Mouse (Mus musculus) left cerebral cortex, adult 9 months (tissue): Measurements from ENCODE around the gene Krt80.

ENCODE experiments used
- DNase-seq, 2 experiments: peaks; one replicate each; pipeline ENCODE4 v3.0.0; 2022; ENCODE audit warnings: low spot score in 2 of 2

Krt80 gene

DNA sequence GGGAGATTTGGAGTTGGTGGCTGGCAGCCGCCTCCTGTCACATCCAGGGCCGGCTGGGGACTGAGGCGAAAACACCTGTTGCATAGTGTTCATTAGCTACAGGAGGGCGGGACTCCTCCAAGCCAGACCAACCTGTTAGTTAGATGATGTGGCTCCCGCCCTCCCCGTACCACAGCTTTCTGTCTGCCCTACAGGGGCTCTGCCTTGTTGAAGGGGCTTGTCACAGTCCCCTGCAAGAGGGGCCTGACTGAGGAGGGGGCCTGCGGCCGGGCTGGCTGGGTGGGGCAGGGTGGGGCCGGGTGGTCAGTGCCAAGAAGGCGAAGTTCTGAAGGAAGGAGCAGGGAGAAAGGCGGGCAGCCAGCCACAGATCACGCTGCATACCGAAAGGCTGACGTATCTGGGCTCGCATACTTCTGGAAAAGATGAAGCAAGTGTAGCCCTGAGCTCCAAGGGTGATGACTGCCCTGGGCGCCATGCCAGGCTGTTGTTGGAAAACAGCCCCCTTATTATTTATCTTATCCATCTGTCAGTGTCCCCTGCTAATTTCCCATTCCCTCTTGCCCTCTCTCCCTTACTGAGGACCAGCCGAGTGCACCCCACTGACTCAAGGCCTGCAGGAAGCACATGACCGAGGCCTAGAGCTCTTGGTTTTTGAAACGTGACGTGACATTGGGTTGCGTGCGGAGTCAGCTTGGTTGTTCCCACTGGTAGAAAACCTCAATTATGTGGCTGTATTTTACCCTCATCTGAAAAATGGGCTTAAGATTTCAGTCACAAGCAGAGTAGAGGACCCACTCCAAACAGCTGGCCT lies at the start of gene Krt80:
Krt80 (minus strand) TSS at position 62 of the 811 bp plus-strand sequence.
- DNase-seq: no peak

DNA sequence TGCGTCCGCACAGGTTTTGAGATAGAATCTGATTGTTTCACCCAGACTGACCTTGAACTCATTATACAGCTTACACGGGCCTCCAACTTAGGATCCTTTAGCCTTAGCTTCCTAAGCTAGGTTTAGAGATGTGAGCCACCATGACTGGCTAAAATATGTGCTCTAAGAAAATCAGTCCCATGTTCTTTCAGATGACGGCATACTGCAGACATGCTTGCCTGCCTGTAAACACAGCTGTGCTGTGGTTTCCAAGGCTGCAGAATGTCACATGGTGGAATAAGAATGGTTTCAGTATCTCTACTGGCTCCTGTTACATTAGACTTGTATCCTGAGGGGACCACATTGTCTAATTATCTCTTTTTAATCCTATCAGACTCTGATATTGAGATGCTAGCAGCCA lies 49.0 kb upstream of the Krt80 start:
- no peak for DNase-seq

DNA sequence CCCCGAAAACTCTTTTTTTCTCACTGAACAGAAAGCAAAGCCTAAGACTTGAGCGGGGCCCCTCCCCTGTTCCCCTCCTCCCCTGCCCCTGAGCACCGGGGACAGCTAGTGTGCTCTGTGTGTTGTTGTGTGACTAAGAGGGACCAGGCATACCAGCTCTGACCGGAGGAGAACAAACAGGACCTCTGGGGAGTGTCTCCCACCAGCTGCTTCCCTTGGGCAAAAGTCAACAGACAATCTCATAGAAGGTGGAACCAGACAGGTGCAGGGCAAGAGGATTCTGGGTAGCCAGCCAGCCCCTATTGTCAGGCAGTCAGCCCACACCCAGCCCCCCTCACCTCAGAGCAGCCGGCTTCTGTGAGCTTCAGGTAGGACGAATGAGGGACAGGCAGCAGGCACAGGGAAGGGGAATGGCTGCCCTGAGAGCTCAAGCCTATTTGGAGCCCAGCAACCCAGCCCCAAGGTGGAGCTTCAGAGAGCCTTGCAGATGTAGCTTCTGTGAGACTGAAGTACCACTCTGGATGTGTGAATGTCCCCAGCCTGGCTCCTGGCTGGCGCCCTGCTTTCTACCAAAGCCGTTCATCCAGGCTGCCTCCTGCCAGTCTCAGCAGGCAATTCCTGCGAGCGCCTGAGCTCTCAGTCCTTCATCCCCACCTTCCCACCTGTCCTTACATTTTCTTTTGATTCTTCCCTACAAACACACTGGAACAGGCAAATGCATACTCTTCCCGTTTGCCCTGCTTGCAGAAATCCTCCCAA lies 45.0 kb upstream of the Krt80 start:
- no peak for DNase-seq

DNA sequence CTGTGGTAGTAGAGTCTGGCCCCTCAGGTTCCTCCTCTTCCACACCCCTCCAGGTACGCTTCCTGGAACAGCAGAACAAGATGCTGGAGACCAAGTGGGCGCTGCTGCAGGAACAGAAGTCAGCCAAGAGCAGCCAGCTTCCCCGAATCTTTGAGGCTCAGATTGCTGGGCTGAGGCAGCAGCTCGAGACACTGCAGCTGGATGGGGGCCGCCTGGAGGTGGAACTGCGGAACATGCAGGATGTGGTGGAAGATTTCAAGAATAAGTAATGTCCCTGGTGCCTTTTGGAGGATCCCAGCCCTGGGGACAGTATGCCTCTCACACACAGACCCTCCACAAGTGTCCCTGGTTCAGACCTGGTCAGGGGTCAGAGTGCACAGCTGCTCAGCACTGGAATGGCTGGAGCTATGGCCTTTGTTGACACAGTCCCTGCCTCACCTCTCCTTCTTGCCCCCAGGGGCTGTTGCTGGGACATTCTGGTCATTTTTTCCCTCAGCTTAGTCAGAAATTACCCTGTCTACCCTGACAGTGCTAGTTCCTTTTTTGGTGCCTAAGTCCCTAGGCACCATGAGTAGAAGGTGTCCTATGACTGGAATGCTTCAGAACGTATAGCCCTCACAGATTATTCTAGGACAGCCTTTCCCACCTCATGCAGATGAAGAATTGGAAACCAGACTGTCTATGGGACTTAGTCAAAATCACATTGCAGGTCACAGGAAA lies 44.1 kb upstream of the Krt80 start:
- no peak for DNase-seq

DNA sequence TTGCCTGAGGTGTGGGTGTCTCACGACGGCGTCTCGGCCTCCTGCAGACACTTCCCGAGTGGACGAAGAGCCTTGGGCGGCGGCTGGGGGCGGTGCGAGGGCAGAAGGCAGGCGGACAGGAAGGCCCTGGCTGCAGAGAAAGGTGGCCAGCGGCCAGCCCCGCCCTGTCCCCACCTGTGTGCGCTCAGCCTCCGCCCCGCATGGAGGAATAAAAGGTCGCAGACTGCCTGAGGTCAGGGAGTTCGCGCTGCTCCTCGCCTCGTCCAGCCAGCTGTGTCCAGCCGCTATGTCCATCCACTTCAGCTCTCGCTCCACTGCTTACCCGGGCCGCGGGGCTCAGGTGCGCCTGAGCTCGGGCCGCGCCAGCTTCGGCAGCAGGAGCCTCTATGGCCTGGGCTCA lies 42.2 kb upstream of the Krt80 start:
- DNase-seq: no peak

DNA sequence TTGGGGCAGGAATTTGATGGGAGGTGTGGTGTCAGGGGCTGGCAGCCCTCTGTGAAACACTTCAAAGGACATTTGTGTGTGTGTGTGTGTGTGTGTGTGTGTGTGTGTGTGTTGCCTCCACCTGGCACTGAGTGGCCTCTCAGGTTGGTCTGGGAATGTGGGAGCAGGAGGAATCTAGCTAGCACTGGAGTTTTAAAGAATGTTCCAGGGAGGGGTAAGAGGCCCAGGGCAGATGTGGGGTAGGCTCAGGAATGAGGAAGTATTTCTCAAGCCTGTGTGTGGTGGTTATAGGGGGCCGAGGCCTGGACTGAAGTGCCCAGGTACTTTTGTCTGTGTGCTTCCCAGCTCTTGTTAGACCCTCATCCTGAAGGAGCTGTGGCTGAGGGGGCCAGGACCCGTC lies 40.8 kb upstream of the Krt80 start, which contains the start of gene Krt7:
Krt7 (plus strand) TSS at position 269 of the 400 bp plus-strand sequence.
- no peak for DNase-seq

DNA sequence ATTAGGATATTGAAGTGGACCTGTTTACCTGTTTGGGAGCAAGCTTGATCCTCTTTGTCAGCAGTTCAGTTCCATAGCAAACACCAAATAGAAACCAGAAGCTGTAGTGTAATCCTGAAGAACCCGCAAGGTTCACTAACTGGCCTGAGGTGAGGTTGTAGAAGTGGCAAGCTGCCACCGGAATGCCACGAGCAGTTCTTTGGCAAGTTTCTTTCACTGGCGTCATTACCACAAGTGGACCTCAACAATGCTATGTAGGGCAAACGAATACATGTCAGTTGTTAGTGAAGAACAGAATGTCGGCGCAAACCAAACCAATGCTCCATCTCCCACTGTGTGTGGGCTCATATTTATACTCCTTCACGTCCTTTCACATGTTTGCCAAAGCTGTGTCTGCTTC lies 28.3 kb upstream of the Krt80 start:
- DNase-seq: no peak

DNA sequence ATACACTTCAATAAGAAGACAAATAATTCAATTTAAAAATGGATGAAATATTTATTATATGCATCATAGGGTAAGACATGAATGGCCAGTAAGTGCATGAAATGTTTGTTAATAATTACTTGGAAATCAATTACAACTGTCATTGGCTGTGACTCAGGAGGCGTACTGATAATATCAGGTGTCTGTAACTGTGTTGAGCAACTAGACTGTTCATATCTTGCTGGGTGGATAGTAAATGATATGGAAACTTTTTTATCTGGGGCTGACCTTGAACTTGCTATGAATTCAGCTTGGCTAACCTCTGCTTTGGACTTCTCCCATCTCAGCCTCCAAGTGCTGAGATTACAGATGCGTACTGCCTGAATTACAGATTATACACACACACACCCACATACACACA lies 27.7 kb upstream of the Krt80 start:
- no peak for DNase-seq

DNA sequence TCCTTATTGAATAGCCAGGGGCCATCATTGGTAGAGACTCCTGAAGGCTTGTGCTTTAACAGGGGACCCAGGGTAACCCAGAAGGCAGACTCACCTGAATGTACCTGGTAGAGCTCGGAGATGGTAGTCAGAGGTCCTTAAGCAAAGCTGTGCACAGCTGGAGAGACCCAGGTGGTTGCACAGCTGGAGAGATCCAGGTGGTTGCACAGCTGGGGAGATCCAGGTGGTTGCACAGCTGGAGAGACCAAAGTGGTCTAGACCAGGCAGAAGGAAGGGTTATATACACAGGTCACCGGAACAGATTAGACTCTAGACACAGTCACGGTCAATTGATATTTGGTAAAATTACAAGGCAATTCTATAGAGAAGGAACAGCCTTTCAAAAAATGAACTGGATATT lies 27.0 kb upstream of the Krt80 start:
- DNase-seq: no peak

DNA sequence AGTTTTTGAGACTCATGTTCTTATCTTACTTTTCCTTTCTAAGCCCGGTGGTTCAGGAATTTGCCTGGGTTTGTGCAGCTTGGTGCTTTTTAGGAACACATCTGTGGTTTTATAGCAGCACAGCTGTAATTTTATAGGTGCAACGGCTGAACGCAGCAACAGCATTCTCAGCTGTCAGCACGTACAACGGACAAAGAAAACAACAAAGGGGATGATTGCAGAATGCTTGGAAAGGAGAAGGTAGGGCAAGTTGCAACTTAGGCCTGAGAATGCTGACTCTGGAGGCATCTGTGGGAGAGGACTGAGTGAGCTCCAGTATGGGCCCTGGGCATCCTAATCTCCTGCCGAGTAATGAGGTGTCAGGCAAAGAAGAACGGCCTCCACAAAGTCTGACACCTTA lies 26.5 kb upstream of the Krt80 start:
- DNase-seq: no peak

DNA sequence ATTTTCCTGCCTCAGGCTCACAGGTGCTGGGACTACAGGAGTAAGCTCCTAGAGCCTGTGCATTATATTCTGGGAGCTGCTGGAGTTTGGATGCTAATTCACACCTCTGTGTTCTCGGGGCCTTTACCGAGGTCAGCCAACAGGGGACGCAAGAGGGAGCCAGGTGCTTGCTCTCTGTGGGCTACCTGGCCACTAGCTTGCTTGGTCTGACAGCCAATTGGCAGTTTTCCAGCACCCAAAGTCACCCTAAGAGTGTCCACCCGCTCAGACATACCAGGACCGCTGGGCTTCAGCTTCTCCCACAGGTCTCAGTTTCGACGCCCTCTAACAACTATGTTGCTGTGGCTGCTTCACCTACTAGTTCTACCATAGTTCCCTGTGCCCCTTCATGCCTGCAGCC lies 24.9 kb upstream of the Krt80 start:
- no peak for DNase-seq

DNA sequence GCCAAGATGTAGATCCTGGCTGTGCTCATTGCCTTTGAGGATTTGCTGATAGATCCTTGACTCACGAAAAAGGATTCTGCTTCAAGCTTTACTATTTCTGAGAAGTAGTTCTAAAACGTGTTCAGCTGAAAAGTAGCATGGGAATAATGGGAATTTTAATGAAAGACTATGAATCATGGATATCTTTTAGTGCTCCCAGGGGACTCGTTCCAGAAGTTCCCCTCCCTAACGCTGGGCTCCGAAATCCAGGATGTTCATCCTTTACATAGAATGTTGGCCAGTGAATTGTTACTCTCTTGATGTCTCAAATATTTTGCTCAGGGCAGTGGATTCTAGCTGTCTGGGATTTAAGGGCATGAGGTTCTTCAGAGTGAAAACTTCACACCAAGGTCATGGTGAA lies 22.3 kb upstream of the Krt80 start:
- DNase-seq: no peak

DNA sequence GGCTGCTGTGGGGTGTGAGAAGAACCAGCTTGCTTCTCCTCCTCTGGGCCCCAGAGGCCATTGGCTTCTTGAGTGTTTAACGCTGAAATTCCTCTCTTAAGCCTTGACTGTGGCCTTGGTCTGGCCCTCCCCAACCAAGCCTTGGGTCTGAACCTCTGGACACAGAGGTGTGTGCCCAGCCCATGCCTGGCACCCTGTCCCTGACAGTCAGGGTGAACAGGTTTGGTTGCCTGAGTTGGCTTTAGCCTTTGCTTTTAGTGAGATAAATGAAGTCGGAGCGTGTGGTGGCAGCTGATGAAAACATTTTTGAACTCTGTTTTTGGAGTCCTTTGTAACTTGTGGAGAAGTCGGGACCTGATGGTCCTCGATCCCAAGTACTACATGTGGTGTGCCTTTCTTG lies 20.2 kb upstream of the Krt80 start:
- DNase-seq: no peak

DNA sequence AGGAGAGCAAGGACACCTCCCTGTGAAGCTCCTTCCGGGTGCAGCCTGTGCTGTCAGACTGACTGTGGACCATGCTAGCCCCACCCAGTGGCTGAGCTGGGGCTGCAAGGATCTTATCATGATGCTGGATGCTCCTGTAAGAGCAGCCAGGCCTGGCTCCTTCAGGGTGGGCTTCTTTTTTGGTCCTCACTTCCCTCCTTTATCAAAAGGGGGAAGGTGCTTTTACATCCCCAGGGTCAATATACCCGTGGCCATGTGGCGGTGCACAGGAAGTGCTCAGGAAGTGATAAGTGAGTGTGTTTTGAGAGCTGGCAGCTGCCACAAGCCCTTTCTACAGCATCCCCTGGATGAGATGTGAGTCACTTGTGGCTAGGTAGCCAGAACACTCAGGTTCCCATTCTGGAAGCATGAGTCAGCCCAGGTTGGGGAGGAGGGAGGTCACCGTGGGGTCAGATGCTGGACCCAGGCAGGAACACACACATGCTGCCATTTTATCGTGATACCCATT lies 18.1 kb upstream of the Krt80 start:
- DNase-seq: no peak

DNA sequence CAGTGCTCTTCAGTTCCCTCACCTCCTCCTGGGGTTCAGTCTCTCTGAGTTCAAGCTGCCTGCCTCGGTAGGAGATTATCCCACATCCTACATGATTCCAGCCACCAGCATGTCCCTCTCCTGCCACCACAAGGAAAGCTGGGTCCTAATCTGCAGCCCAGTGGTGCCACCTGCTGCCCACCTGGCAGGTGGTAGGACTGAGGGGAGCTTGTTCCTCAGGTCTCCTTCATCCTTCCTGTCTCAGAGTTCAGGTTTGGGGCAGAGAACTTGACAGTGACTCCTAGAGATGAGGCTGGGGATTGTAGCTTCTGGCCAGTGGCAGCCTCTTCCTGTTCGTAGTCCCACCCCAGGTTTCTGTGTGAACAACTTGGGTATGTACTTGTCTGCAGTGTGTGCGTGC lies 17.2 kb upstream of the Krt80 start:
- DNase-seq: peak in 1 of 2 experiments; percentile 46

DNA sequence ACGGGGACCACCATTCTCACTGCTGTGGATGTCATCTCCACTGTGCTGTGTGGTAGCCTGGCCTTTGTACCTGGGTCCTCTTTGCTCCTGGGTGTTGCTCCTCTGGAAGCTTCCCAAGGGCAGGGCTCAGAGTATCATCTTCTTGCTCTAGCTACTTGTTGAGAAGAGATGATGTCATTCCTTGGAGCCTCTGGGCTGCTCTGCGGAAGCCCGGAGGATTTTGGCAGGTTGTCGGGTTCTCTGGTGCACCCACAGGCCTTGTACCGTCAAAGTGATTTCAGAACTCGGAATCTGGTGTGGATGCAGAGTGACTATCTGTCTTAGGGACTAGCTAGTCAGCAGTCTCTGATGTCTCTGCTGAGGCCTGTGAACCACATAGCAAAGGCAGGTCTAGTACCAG lies 15.1 kb upstream of the Krt80 start:
- DNase-seq: no peak

DNA sequence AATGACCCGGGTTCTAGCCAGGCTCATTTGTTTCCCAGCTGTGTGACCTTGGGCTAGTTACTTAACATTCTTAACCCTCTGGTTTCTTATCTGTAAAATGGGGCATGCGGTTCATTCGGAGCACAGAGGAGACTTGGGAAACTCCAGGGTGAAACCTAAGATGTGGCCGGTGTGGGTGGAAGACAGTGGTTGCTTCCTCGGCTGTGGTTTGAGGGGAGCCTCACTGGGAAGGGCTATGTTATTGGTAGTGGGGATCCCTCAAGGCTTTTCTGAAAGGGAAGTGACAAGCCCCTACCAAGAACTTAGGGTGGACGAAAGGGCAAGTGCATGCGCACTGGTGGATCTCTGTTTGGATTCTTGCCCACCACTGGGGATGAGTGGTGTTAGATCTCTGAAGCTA lies 14.6 kb upstream of the Krt80 start:
- DNase-seq: no peak

DNA sequence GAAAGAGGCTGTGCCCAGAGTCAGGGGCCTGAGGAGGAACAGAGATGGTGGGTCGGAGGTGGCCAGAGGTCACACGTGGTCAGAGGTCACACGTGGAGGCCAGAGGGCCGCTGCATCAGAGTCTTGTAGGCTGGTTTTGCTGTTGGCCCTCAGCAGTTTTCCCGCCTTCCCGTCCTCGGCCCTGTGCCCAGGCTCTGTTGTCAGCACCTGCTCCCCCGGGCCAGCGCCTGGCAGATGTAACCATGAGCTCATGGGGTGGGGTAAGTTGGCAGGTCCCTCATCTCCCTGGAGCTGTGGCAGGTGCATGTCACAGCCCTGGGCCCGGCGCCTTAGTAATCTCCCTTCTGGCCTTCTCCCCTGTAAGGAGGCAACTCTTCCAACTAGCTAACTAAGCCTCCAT lies 12.8 kb upstream of the Krt80 start:
- DNase-seq: no peak

DNA sequence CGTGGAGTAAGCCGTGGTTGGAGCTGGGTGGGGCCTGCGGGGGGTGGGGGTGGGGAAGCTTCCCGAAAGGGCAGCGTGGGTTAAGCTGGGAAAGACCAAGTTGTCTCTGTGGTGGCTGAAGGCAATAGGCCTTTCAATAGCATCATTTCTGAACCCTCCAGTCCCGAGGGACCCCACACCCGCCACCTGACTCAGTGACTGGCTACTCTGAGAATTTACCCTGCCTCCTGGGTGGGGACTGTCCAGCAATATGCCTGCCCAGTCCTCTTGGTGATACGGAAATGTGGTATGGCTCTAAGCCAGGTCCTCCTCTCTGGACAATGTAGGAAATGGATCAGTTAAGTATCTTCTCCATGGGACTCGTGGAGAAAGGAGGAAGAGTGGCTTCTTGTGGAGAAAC lies 11.8 kb upstream of the Krt80 start:
- no peak for DNase-seq

DNA sequence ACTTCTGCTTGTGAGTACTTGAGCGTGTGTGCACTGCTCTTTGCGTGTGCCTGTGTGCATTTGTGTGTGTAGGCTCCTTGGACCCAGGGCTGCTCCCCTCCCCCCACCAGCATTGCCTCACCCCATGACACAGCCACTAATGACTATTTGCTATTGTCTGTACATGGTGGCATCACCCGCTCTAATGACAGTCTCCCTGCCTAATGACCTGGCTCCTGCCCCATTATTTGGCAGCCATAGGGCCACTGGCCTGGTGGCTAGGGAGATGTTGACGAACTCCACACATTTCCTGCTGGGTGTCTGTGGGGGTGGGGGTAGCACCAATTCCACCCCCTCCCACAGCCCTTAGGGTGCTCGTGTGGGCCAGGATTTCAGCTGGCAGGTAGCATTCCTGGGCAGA lies 8.7 kb upstream of the Krt80 start:
- no peak for DNase-seq

DNA sequence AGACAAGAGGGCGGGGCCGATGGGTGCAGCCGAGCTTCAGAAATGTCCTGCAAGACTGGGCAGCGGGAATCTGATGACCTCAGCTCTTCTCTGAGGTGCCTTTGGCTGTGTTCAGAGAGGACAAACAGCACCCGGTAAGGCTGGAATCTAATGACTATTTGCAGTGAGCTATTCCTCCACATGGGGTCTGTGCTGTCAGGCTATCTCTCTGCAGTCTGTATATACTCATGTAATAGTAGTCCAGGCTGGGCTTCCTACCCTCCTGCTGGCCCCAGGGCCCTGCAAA lies 6.8 kb upstream of the Krt80 start:
- DNase-seq: no peak

DNA sequence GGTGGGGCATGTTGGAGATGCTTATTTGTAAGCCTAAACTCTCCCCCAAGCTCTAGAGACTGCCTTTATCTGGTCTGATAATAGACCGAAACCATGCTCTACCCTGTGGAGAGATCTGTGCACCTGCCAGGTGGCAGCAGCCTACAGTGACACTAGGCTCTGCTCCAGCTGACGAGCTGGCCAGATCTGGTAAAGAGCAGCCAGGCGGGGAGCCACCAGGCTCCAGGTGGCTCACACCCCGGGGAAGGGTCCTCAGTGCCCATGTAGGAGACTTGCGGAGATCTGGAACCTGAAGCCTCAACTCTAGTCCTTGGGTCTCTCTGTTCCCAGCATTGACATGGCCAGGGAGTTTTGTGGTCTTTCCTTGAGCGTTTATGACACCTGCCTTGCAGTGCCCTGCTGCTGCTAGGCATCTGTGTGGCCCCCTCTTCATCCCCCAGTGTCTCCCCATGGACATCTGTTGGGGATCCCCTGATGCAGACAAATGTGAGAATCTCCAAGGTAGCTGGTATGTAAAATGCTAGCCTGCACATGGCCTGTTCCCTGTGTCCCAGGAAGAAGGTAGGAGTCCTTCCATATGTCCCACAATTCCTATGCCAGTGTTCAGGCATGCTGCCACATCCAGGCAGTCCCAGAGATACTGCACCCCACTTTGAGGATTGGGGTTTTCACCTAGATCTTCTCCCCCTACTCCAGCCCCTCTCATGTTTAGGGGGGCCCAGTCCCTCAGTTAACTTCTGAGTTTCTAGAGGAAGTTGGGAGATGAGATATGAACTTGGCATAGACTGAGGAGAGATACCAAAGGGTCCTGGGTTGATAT lies 6.2 kb upstream of the Krt80 start:
- peak in 1 of 2 experiments; percentile 31 for DNase-seq
